Mouse (Mus musculus) embryo, embryonic 11 days (tissue): ENCODE measurements around the gene Aoc3.
A peak's percentile ranks its signal among the peaks of the same experiment; 100 is the strongest.
"Not testable (repeated sequence)": the region's sequence is repeated elsewhere in the genome, so short reads cannot be mapped to it uniquely, and the experiment has no call there.

ENCODE experiments used
- DNase-seq: peaks from one replicate; pipeline ENCODE4 v3.0.0-alpha.2; 2015

Aoc3 gene

DNA sequence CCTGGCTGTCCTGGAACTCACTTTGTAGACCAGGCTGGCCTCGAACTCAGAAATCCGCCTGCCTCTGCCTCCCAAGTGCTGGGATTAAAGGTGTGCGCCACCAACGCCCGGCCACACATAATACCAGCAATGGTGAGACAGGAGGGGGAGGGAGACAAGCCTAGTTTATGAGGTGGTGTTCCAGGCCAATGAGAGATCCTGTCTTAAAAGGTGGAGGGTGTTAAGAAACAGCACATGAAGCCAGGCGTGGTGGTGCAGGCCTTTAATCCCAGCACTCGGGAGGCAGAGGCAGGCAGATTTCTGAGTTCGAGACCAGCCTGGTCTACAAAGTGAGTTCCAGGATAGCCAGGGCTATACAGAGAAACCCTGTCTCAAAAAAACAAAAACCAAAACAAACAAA lies 47.8 kb downstream of the Aoc3 start:
- not testable (repeated sequence) for DNase-seq

DNA sequence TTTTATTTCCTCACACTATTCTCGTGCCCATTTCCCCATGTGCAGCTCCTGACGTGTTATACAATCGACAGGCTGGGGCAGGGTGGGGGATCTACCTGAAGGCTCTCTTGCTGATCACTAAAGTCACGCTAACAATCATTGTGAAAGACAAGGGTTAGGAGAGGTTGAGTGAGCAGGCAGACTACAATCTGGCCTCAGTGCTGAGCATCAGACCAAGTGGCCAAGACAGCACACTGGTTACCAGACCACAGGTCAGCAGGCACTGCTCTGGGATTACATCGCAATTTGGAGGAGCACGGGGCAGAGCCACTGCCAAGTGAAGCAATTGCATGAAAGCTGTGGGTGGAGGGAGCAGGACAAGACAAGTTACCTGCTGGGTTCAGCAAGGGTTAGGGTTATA lies 48.5 kb downstream of the Aoc3 start:
- DNase-seq, result no peak

DNA sequence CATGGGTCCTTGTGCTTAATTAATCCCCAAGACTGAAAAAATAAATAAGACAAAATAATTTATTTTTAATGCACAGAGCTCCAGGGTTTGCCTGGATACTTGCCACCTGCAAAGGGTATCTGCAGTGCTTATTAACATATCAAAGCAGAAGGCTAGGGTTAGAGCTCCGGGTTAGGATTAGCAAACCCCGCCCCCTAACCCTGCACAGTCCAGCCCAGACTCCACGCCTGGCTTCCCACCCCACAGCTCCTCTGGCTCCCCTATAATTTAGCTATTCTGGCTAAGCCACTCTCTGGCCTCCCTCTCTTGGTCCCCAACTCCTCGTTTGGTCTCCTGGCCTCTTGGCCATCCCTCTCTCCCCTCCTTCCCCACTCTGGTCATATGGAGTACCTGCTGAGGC lies 51.4 kb downstream of the Aoc3 start:
- DNase-seq, result peak; percentile 19
